Mouse (Mus musculus) G1E (cell line): ENCODE data around the gene Prss46. TPM values are rescaled to one million over a fixed set of nuclear protein-coding genes. Genes with fewer than 3 reads are reported as not detected.
"Not testable (repeated sequence)": the region's sequence is repeated elsewhere in the genome, so short reads cannot be mapped to it uniquely, and the experiment has no call there.

ENCODE experiments used
- ATAC-seq: 2 replicates; pipeline ENCODE4 v1.8.0; 2016; ENCODE audit warnings: mild to moderate bottlenecking; ENCODE audit not compliant: insufficient number of reproducible peaks, poor library complexity, low FRiP score, severe bottlenecking; ENCODE audit errors: extremely low read depth
- DNase-seq: peaks from one replicate; pipeline ENCODE4 v3.0.0; 2012; ENCODE audit warnings: low spot score
- H3K27me3 ChIP-seq: 2 replicates; pipeline ENCODE4 v1.6.1; 2012; ENCODE audit warnings: mild to moderate bottlenecking, low read length, inconsistent platforms; ENCODE audit not compliant: insufficient read depth
- H3K36me3 ChIP-seq: replicated peaks from 2 replicates; pipeline ENCODE3; 2012; ENCODE audit warnings: mild to moderate bottlenecking, inconsistent platforms
- H3K4me1 ChIP-seq: 2 replicates; pipeline ENCODE4 v1.6.1; 2012; ENCODE audit warnings: low read depth, low read length, inconsistent platforms, mixed read lengths; ENCODE audit not compliant: insufficient read depth
- H3K4me3 ChIP-seq: 2 replicates; pipeline ENCODE4 v1.5.1; 2012; ENCODE audit warnings: low read depth, mild to moderate bottlenecking, inconsistent platforms, low read length, moderate library complexity, mixed read lengths
- H3K9me3 ChIP-seq: replicated peaks from 2 replicates; pipeline ENCODE4 v1.6.1; 2012; ENCODE audit warnings: inconsistent platforms
- CTCF ChIP-seq: IDR thresholded peaks from 2 replicates; pipeline ENCODE4 v1.5.1; 2012; ENCODE audit warnings: low read depth, low read length, inconsistent platforms, mixed read lengths
- GATA1 ChIP-seq: IDR thresholded peaks from 2 replicates; pipeline ENCODE4 v1.6.1; 2012; ENCODE audit warnings: borderline replicate concordance, low read length, inconsistent platforms, mixed read lengths
- GATA2 ChIP-seq: IDR thresholded peaks from 2 replicates; pipeline ENCODE4 v1.6.1; 2012; ENCODE audit warnings: low read depth, low read length, inconsistent platforms, borderline replicate concordance
- POLR2AphosphoS5 ChIP-seq: IDR thresholded peaks from 2 replicates; pipeline ENCODE4 v1.6.1; 2012; ENCODE audit warnings: low read depth, low read length, inconsistent platforms; ENCODE audit not compliant: insufficient replicate concordance
- TAL1 ChIP-seq: conservative IDR thresholded peaks from 2 replicates; pipeline ENCODE4 v1.6.1; 2012; ENCODE audit warnings: low read depth, low read length, inconsistent platforms, mixed read lengths
- polyA plus RNA-seq: library from polyadenylated mRNA; stranded (reverse); fragments of >175 nt; gene quantifications from 2 replicates; pipeline ENCODE4 v1.2.3, GENCODE M21; 2012
- total RNA-seq, 2 experiments: library from RNA; stranded (forward) in 1 of 2; stranded (reverse) in 1 of 2; fragments of 200-1000 nt in 1 of 2; fragments of >200 nt in 1 of 2; fragmentation: Nextera tagmentation in 1 of 2; gene quantifications; 2 replicates each; pipeline ENCODE4 v1.2.3; 2014 to 2017

Prss46 gene
- total RNA-seq (2014; fragmentation: Nextera tagmentation) (not detected in 2 replicates), total RNA-seq (2017) (not detected in 2 replicates), polyA plus RNA-seq (not detected in 2 replicates)

DNA sequence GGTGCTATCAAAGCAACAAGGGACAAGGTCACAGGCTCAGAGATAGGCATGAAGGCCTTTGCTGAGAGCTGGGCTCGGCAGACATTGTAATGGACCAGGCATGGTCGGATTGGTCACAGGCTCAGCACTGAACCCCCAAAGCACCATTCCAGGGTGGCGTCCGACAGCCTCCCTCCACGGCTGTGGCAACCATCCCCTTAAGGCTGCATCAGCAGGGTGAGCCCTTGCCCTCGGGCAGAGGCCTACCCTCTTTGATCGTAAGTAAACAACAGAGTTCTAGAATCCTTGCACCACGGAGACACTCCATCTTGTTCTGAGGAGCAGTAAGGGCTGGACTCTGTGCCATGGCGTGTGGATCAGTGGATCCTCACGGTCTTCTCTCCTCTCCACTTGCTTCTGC, at the start of gene Prss46:
Gene Prss46 (plus strand): TSS at position 301 of the 400 bp plus-strand sequence.
- TF ChIP-seq TAL1 (no peak), GATA2 (no peak), CTCF (no peak), GATA1 (no peak), POLR2AphosphoS5 (no peak)
- no peaks in the 10 kb centered on the region for H3K4me1 ChIP-seq
- no peaks in the 10 kb centered on the region for H3K9me3 ChIP-seq
- no peak for DNase-seq
- no peak for ATAC-seq
- H3K27me3 ChIP-seq: peaks cover 12% of the 10 kb centered on the region
- no peak within 1 kb of the TSS for H3K4me3 ChIP-seq
- H3K36me3 ChIP-seq: no peaks in the 10 kb centered on the region

DNA sequence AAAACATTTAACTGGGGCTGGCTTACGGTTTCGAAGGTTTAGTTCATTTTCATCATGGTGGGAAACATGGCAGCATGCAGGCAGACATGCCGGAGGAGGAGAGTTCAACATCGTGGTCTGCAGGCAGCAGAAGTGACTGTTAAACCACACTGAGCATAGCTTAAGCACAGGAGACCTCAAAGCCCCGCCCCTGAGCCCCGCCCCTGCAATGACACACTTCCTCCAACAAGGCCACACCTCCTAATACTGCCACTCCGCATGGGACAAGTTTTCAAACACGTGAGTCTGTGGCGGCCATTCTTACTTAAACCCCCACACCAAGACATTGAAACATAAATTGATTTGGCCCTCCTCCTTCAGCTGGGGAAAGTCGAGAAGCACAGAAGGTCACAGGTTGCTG, 47.3 kb upstream of the Prss46 start:
- H3K4me1 ChIP-seq: peaks cover 4% of the 10 kb centered on the region; the same call in 1 of the 2 replicates
- TF ChIP-seq POLR2AphosphoS5 (no peak), CTCF (no peak), GATA1 (no peak), GATA2 (no peak), TAL1 (no peak)
- H3K9me3 ChIP-seq: no peaks in the 10 kb centered on the region
- peak overlapping the region; percentile 7; the same call in 1 of the 2 replicates for H3K4me3 ChIP-seq
- peaks cover 6% of the 10 kb centered on the region for H3K36me3 ChIP-seq
- DNase-seq (peak; percentile 16), ATAC-seq (no peak)
- H3K27me3 ChIP-seq: no peaks in the 10 kb centered on the region

DNA sequence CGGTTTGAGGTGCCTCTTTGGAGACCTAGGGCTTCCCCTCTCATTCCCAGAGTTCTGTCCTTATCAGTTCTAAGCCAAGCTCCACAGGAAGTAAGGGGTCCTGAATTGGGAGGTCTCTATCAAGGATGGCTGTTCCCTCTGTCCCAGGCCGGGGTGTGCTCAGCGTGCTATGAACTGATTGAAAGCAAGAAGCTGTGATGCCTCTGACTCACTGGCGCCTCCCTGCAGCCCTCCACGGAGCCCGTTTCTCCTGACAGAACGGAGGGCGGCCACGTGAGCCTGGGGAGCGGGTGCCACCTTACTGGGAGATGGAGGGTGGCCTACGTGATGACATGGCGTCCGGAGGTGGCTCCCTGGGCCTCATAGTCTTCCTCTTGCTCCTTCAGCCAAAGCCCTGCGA, 46.4 kb upstream of the Prss46 start, which contains the start of gene Prss42:
Gene Prss42 (plus strand): TSS at position 301 of the 400 bp plus-strand sequence.
- H3K27me3 ChIP-seq: no peaks in the 10 kb centered on the region
- no peak for TF ChIP-seq GATA1
- no peak for TF ChIP-seq TAL1
- no peak for TF ChIP-seq CTCF
- TF ChIP-seq GATA2: no peak
- TF ChIP-seq POLR2AphosphoS5: no peak
- peaks cover 4% of the 10 kb centered on the region; the same call in 1 of the 2 replicates for H3K4me1 ChIP-seq
- DNase-seq: no peak
- ATAC-seq: no peak
- no peaks in the 10 kb centered on the region for H3K9me3 ChIP-seq
- H3K36me3 ChIP-seq: peaks cover 7% of the 10 kb centered on the region
- H3K4me3 ChIP-seq: peak within 1 kb of the TSS; percentile 21; the same call in 1 of the 2 replicates

DNA sequence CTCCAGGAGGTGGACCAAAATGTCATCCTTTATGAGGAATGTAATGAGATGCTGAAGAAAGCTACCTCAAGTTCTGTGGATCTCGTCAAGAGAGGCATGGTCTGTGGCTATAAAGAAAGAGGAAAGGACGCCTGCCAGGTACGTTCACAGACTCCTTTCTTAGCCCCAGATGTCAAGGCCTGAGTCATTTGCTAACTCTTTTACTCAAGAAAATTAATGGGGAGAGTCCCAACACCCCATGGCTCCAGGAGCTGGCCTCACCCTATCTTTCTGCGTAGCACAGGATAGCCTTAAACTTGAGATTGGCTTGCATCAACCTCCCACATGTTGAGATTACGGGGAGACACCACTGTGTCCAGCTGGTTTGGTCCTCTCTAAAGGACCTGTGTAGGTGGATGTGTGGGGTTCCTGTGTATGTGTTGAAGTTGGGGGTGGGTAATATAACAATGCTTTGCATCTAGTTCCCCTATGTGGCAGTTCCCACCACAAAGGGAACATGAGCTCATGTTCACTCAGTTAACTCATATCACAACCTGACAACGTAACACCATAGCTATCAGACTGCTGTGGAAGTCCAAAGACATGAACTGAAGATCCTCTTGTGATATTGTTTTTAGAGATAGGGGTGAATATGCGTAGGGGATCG, 43.3 kb upstream of the Prss46 start:
- Histone ChIP-seq H3K4me3 (no peak overlapping the region), H3K27me3 (no peaks in the 10 kb centered on the region), H3K36me3 (peaks cover 4% of the 10 kb centered on the region), H3K4me1 (0 out of 2 replicates have a peak, but pooled peaks cover 7% of the 10 kb centered on the region), H3K9me3 (no peaks in the 10 kb centered on the region)
- ATAC-seq (no peak), DNase-seq (no peak)
- TF ChIP-seq GATA1: no peak
- no peak for TF ChIP-seq CTCF
- no peak for TF ChIP-seq GATA2
- no peak for TF ChIP-seq TAL1
- no peak for TF ChIP-seq POLR2AphosphoS5

DNA sequence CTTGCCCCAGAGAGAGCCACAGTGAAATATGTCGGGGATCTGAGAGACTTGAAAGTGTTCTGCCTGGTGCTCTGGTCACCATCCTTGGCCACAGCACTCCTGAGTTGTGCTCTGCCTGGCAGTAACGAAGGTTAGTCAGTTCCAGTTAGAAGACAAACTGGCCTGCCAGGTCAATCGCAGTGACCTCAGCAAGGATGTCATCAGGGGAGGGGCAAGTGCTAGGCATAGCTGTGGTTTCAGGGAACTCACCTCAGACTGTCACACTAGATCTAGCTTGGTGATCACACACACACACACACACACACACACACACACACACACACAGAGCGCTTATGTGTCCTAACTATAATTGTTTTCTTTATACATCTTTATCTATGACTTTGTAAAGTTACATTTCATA, 41.0 kb upstream of the Prss46 start:
- TF ChIP-seq GATA2: no peak
- peaks cover 4% of the 10 kb centered on the region for H3K36me3 ChIP-seq
- H3K9me3 ChIP-seq: no peaks in the 10 kb centered on the region
- H3K4me1 ChIP-seq: 0 out of 2 replicates have a peak, but pooled peaks cover 3% of the 10 kb centered on the region
- H3K27me3 ChIP-seq: no peaks in the 10 kb centered on the region
- no peak for DNase-seq
- no peak for ATAC-seq
- no peak overlapping the region for H3K4me3 ChIP-seq

DNA sequence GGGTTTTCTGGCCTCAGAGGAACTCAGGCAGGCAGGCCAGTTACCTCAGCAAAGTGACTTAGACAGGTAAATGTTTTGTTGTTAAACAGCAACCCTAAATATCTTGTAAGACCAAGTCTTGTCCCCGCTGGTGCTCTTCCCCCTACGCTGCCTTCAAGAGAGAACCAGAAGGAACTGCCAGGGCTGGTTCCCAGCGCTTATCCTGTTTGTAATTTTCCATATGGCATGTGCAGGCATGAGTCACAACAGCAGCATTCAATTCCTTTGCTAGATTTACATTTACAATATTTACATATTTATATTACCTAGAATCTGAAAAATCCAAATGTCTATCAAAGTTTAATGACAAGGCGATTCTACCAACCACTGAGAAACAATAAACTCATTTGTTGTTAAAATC, 34.3 kb upstream of the Prss46 start:
- no peaks in the 10 kb centered on the region for H3K36me3 ChIP-seq
- H3K4me3 ChIP-seq: no peak overlapping the region
- H3K27me3 ChIP-seq: peaks cover 2% of the 10 kb centered on the region; the same call in 1 of the 2 replicates
- DNase-seq (no peak), ATAC-seq (no peak)
- H3K9me3 ChIP-seq: no peaks in the 10 kb centered on the region
- TF ChIP-seq GATA1 (no peak), GATA2 (no peak), POLR2AphosphoS5 (no peak), CTCF (no peak)
- H3K4me1 ChIP-seq: peaks cover 4% of the 10 kb centered on the region

DNA sequence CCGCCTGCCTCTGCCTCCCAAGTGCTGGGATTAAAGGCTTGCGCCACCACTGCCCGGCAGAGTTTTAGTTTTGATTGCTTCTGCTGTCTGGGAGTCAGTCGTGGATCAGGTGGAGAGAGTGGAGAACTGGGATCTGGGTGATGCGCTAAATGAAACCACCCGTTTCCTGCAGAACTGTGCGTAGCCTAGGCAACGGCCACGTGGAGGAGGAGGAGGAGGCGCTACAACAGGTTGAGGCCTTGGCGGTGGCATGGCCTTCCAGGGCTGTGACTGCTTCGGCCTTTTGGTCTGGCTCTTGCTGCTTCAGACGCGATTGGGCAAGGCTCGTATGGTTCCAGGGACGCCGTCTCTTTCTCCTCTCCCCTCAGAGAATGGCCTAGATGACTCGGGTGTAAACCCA, 30.5 kb upstream of the Prss46 start, which contains the start of gene Prss44:
Gene Prss44 (plus strand): TSS at position 206 of the 400 bp plus-strand sequence.
- Histone ChIP-seq H3K4me1 (peaks cover 4% of the 10 kb centered on the region), H3K9me3 (no peaks in the 10 kb centered on the region), H3K36me3 (no peaks in the 10 kb centered on the region), H3K4me3 (no peak within 1 kb of the TSS), H3K27me3 (peaks cover 2% of the 10 kb centered on the region; the same call in 1 of the 2 replicates)
- ATAC-seq (no peak), DNase-seq (no peak)
- TF ChIP-seq GATA1 (no peak), CTCF (no peak), POLR2AphosphoS5 (no peak), TAL1 (no peak), GATA2 (no peak)

DNA sequence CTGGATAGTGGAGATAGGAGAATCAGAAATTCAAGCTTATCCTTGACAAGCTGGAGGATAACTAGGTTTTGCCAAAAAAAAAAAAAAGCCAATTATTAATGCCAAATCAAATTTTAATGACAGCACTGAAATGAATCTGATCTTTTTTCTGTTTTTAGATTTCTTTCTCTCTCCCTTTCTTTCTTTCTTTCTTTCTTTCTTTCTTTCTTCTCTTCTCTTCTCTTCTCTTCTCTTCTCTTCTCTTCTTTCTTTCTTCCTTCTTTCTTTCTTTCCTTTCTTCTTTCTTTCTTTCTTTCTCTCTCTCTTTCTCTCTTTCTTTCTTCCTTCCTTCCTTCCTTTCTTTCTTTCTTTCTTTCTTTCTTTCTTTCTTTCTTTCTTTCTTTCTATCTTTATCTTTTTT, 23.8 kb upstream of the Prss46 start:
- not testable (repeated sequence) for H3K4me3 ChIP-seq, DNase-seq, ATAC-seq, H3K36me3 ChIP-seq, H3K4me1 ChIP-seq, H3K9me3 ChIP-seq
- H3K27me3 ChIP-seq: peaks cover 18% of the 10 kb centered on the region; the same call in 1 of the 2 replicates
